8 mouse cellular contexts compared by ENCODE assay signal in genomic region chr8:11635012-11635577, GRCm38 (mm10). TPM values are rescaled to one million over a fixed set of nuclear protein-coding genes. Genes with fewer than 3 reads are reported as not detected.
DNase-seq lines count a peak whose midpoint lies in the region; ATAC-seq and TF ChIP-seq lines count a peak whose summit lies in the region.

No protein-coding gene starts in this region.

- no peaks in the 10 kb centered on the region for H3K9me3 ChIP-seq in forebrain, embryonic 12.5 days
- no peaks in the 10 kb centered on the region for H3K9me3 ChIP-seq in heart, postnatal 0 days (replicated peaks; ENCODE audit: control insufficient read depth, low read length)
- no peaks in the 10 kb centered on the region for H3K9me3 ChIP-seq in liver, postnatal 0 days (ENCODE audit: low read length)
- no peaks in the 10 kb centered on the region for H3K9me3 ChIP-seq in neural tube, embryonic 15.5 days (replicated peaks)

- peak; percentile 83 for ATAC-seq in forebrain, embryonic 12.5 days (ENCODE audit: low FRiP score)
- ATAC-seq in heart, postnatal 0 days (ENCODE audit: insufficient read depth, low read depth): peak; percentile 73
- peak; percentile 42 for ATAC-seq in liver, postnatal 0 days
- ATAC-seq in neural tube, embryonic 15.5 days (ENCODE audit: low FRiP score): peak; percentile 89

- H3K4me1 ChIP-seq in forebrain, embryonic 12.5 days: peaks cover 30% of the 10 kb centered on the region
- peaks cover 23% of the 10 kb centered on the region for H3K4me1 ChIP-seq in heart, postnatal 0 days (ENCODE audit: control insufficient read depth, insufficient read depth)
- H3K4me1 ChIP-seq in liver, postnatal 0 days (ENCODE audit: insufficient read depth): peaks cover 26% of the 10 kb centered on the region
- peaks cover 37% of the 10 kb centered on the region for H3K4me1 ChIP-seq in neural tube, embryonic 15.5 days

- peak overlapping the region; percentile 99 for H3K27ac ChIP-seq in forebrain, embryonic 12.5 days
- H3K27ac ChIP-seq in heart, postnatal 0 days (ENCODE audit: low read depth): peak overlapping the region; percentile 94
- peak overlapping the region; percentile 96 for H3K27ac ChIP-seq in liver, postnatal 0 days (ENCODE audit: low read depth)
- peak overlapping the region; percentile 98 for H3K27ac ChIP-seq in neural tube, embryonic 15.5 days (replicated peaks)

- H3K4me3 ChIP-seq in forebrain, embryonic 12.5 days (replicated peaks): peak overlapping the region; percentile 92
- H3K4me3 ChIP-seq in heart, postnatal 0 days (ENCODE audit: low read depth, low read length): peak overlapping the region; percentile 86
- H3K4me3 ChIP-seq in liver, postnatal 0 days (ENCODE audit: low read depth, low read length): peak overlapping the region; percentile 97
- H3K4me3 ChIP-seq in neural tube, embryonic 15.5 days (replicated peaks): peak overlapping the region; percentile 79

- H3K9ac ChIP-seq in forebrain, embryonic 12.5 days: peak overlapping the region; percentile 96
- peak overlapping the region; percentile 78 for H3K9ac ChIP-seq in heart, postnatal 0 days (replicated peaks; ENCODE audit: low read depth, low read length)
- H3K9ac ChIP-seq in liver, postnatal 0 days (replicated peaks): peak overlapping the region; percentile 85
- peak overlapping the region; percentile 93 for H3K9ac ChIP-seq in neural tube, embryonic 15.5 days (replicated peaks)

- no peak for TF ChIP-seq CTCF in heart, postnatal 0 days (IDR thresholded peaks at IDR 0.05; ENCODE audit: low read depth)
- TF ChIP-seq CTCF in liver, postnatal 0 days (IDR thresholded peaks at IDR 0.05; ENCODE audit: low read depth): peak; percentile 18

- peak; percentile 96 for DNase-seq in ES-CJ7 (ENCODE audit: low read depth, low spot score)
- peak; percentile 76 for DNase-seq in c-Kit-positive CD71-positive TER-119-negative erythroid progenitor cells, embryonic 14.5 days (ENCODE audit: low read depth)
- peak; percentile 86 for DNase-seq in heart, postnatal 0 days (ENCODE audit: low spot score)
- DNase-seq in kidney, postnatal 4 days: peak; percentile 92 to 95
- DNase-seq in liver, postnatal 0 days: peak; percentile 87
- peak; percentile 93 for DNase-seq in testis, postnatal 10 days (ENCODE audit: low spot score)

- no peak for TF ChIP-seq EP300 in heart, postnatal 0 days (IDR thresholded peaks at IDR 0.05; ENCODE audit: low read depth)
- TF ChIP-seq EP300 in liver, postnatal 0 days (IDR thresholded peaks at IDR 0.05; ENCODE audit: low read depth): no peak

- peak overlapping the region; percentile 80 for H3K4me2 ChIP-seq in forebrain, embryonic 12.5 days
- peak overlapping the region; percentile 93 for H3K4me2 ChIP-seq in heart, postnatal 0 days (ENCODE audit: low read depth, low read length)
- peak overlapping the region; percentile 97 for H3K4me2 ChIP-seq in liver, postnatal 0 days (ENCODE audit: low read depth, low read length)
- H3K4me2 ChIP-seq in neural tube, embryonic 15.5 days: peak overlapping the region; percentile 69

- WGBS in forebrain, embryonic 12.5 days: under 1% methylated on average over 70 of the region's 70 CpGs
- WGBS in heart, postnatal 0 days: under 1% methylated on average over 69 of the region's 70 CpGs
- WGBS in liver, postnatal 0 days (ENCODE audit: insufficient replicate concordance): under 1% methylated on average over 54 of the region's 70 CpGs
- under 1% methylated on average over 70 of the region's 70 CpGs for WGBS in neural tube, embryonic 15.5 days

- H3K36me3 ChIP-seq in forebrain, embryonic 12.5 days (replicated peaks): peaks cover 22% of the 10 kb centered on the region
- H3K36me3 ChIP-seq in heart, postnatal 0 days (replicated peaks; ENCODE audit: control insufficient read depth, insufficient read depth, low read length): peaks cover 19% of the 10 kb centered on the region
- H3K36me3 ChIP-seq in liver, postnatal 0 days (replicated peaks; ENCODE audit: insufficient read depth, low read length): peaks cover 15% of the 10 kb centered on the region
- peaks cover 18% of the 10 kb centered on the region for H3K36me3 ChIP-seq in neural tube, embryonic 15.5 days

- H3K27me3 ChIP-seq in forebrain, embryonic 12.5 days: no peaks in the 10 kb centered on the region
- no peaks in the 10 kb centered on the region for H3K27me3 ChIP-seq in heart, postnatal 0 days (ENCODE audit: control insufficient read depth, insufficient read depth, low read length)
- H3K27me3 ChIP-seq in liver, postnatal 0 days (ENCODE audit: insufficient read depth, low read length): no peaks in the 10 kb centered on the region
- no peaks in the 10 kb centered on the region for H3K27me3 ChIP-seq in neural tube, embryonic 15.5 days (replicated peaks)

RNA-seq across cellular contexts. Expression of gene Ankrd10, which starts 0.5 kb away (rescaled TPM):
- 137 and 145 TPM in 2 replicates for polyA plus RNA-seq in forebrain, embryonic 12.5 days (2016; fragmentation: Nextera tagmentation; extraction: Ambion mirVana)
- total RNA-seq in heart, postnatal 0 days (2014; rRNA removed; ENCODE audit: low replicate concordance): 113 and 152 TPM in 2 replicates
- polyA plus RNA-seq in heart, postnatal 0 days (2015; fragmentation: Nextera tagmentation; extraction: Ambion mirVana): 52.2 and 54.9 TPM in 2 replicates
- polyA plus RNA-seq in liver, postnatal 0 days (2015; fragmentation: Nextera tagmentation; extraction: Ambion mirVana): 12.1 and 13.0 TPM in 2 replicates
- 74.6 and 76.6 TPM in 2 replicates for polyA plus RNA-seq in neural tube, embryonic 15.5 days (2015; fragmentation: Nextera tagmentation; extraction: Ambion mirVana)

Comparison
In these comparisons a context has a peak if more than half of its experiments do, and no peak if none do; other contexts are left out.
1. Peak in every context shown above with its lines: DNase-seq, ATAC-seq, H3K4me3 ChIP-seq and H3K27ac ChIP-seq.